Mouse (Mus musculus): ENCODE results near the gene Nos3. TPM values are rescaled to one million over a fixed set of nuclear protein-coding genes. Genes with fewer than 3 reads are reported as not detected.
"Not testable (repeated sequence)": the region's sequence is repeated elsewhere in the genome, so short reads cannot be mapped to it uniquely, and the experiment has no call there.

The Nos3 gene
- polyA plus RNA-seq, 1 experiment = 3.1 TPM

DNA sequence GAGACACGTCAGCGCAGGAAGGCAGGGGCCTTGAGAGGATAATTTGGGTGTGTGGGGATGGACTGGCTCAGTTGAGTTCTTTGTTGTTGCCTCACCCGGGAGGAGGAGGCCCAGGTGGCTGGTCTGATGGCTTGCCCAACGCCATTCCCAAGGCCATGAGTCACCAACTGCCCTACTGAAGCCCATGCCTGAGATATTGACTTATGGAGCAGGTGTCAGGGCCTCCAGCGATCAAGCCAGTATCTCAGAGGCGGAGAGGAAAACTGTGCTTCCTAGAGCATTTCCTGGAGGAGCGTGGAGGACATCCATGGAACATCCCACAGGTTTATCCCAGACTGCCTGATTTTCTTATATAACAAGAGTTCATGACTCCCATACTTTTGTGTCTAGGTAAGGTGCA, 28.1 kb downstream of the Nos3 start:
- DNase-seq (ENCODE audit: low read depth, low spot score) = no peak
- WGBS = 44% methylated on average over 7 of the region's 7 CpGs

DNA sequence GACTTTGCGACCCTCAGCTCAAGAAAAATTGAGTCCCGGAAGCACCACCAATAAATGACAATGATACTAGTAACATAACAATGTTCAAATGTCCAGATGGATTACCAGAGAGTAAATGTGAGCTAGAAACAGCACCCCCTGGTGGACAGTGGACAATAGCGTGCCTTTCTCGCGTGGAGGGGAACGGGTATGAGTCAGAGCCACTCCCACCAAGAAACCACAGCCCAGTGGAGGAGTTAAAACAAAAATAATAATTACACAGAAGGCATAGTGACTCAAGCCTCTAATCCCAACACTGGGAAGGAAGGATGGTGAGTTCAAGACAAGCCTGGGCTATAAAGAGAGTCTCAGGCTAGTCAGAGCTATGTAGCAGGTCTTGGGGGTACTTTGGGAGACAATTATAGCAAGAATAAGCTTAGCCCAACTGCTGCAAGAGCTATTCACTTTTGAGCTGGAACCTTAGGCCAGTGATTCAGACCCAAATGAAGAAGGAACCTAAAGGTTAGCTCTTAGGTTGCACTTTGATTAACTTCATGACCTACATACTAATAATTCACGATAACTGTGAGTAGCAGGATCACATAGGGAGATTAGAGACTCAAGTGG, 28.9 kb downstream of the Nos3 start, which contains the start of gene Abcb8:
Abcb8 (plus strand) TSS at position 272 of the 606 bp plus-strand sequence.
- 16% methylated on average over 7 of the region's 7 CpGs for WGBS
- peak; percentile 81 for DNase-seq (ENCODE audit: low read depth, low spot score)

- under 1% methylated on average over 36 of the region's 36 CpGs for WGBS
- DNase-seq (ENCODE audit: low read depth, low spot score) = peak; percentile 97
These were observed 29.7 kb downstream of the Nos3 start for GRCm38 (mm10) chr5:24394165-24394894.

GRCm38 (mm10) chr5:24396254-24396653, 31.6 kb downstream of the Nos3 start:
- WGBS = 75% methylated on average over 6 of the region's 6 CpGs
- not testable (repeated sequence) for DNase-seq (ENCODE audit: low read depth, low spot score)

GRCm38 (mm10) chr5:24399686-24400085, 35.1 kb downstream of the Nos3 start:
- 85% methylated on average over 10 of the region's 10 CpGs for WGBS
- DNase-seq (ENCODE audit: low read depth, low spot score) = no peak

GRCm38 (mm10) chr5:24400362-24400761, 35.8 kb downstream of the Nos3 start:
- DNase-seq (ENCODE audit: low read depth, low spot score) = no peak
- 95% methylated on average over 11 of the region's 11 CpGs for WGBS

GRCm38 (mm10) chr5:24400911-24401605, 36.4 kb downstream of the Nos3 start:
- WGBS = 92% methylated on average over 5 of the region's 5 CpGs
- no peak for DNase-seq (ENCODE audit: low read depth, low spot score)

DNA sequence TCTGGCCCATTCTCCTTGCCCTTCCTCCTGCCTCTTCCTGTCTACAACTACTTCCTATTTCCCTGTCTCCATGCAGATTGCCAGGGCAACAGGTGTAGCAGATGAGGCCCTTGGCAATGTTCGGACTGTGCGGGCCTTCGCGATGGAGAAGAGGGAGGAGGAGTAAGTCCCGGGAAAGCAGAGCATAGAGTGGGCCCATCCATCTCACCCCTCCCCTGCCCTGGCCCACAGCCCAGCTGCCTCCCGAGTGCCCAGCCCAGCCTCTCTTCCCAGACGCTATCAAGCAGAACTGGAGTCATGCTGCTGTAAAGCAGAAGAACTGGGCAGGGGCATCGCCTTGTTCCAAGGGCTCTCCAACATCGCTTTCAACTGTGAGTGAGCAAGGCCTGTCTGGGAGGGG, 37.4 kb downstream of the Nos3 start:
- DNase-seq (ENCODE audit: low read depth, low spot score) = no peak
- 82% methylated on average over 9 of the region's 9 CpGs for WGBS

GRCm38 (mm10) chr5:24404594-24405360, 40.2 kb downstream of the Nos3 start:
- WGBS = 82% methylated on average over 6 of the region's 6 CpGs
- no peak for DNase-seq (ENCODE audit: low read depth, low spot score)

- no peak for DNase-seq (ENCODE audit: low read depth, low spot score)
- 76% methylated on average over 3 of the region's 3 CpGs for WGBS
These were observed 40.8 kb downstream of the Nos3 start for GRCm38 (mm10) chr5:24405389-24405876.

GRCm38 (mm10) chr5:24408651-24409050, 44.0 kb downstream of the Nos3 start:
- no peak for DNase-seq (ENCODE audit: low read depth, low spot score)
- WGBS = 91% methylated on average over 13 of the region's 13 CpGs

- no peak for DNase-seq (ENCODE audit: low read depth, low spot score)
- 80% methylated on average over 2 of the region's 2 CpGs for WGBS
These were observed 44.9 kb downstream of the Nos3 start for GRCm38 (mm10) chr5:24409466-24409865.

GRCm38 (mm10) chr5:24412063-24412462, 47.5 kb downstream of the Nos3 start:
- no peak for DNase-seq (ENCODE audit: low read depth, low spot score)
- WGBS = 80% methylated on average over 2 of the region's 2 CpGs

DNA sequence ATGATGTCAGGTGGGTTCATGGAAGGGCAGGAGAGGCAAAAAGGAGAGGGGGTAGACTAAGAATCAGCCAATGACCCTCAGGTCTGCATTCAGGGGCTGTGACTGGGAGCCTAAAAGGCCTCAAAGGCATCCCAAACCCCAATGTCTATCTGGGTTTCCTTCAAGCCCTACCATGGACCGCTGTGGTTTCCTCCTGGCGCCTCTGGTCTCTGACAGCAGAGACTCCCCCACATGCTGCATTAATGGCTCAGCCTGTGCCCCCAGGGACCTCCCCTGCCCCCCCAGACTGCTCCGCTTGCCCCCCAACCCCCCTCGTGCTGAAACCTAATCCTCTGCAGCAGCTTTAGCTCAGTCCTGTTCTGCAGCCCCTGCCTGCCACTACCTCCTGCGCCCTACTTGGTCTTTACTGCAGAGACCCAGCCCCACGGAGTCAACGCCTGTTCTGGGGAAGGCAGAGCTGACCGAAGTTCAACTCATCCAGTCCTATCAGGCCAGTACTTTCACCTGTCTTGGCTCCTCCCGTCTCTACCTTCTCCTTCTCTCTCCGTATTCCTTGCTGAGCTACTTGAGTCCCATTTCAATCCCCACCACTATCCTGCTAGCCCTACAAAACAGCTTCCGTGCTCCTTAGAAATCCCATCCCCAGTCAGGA, 48.6 kb downstream of the Nos3 start, which contains the start of gene Asic3:
Asic3 (plus strand) TSS at position 351 of the 652 bp plus-strand sequence.
- 33% methylated on average over 11 of the region's 11 CpGs for WGBS
- DNase-seq (ENCODE audit: low read depth, low spot score) = no peak

GRCm38 (mm10) chr5:24413938-24414337, 49.3 kb downstream of the Nos3 start:
- DNase-seq (ENCODE audit: low read depth, low spot score) = no peak
- 76% methylated on average over 13 of the region's 13 CpGs for WGBS

DNA sequence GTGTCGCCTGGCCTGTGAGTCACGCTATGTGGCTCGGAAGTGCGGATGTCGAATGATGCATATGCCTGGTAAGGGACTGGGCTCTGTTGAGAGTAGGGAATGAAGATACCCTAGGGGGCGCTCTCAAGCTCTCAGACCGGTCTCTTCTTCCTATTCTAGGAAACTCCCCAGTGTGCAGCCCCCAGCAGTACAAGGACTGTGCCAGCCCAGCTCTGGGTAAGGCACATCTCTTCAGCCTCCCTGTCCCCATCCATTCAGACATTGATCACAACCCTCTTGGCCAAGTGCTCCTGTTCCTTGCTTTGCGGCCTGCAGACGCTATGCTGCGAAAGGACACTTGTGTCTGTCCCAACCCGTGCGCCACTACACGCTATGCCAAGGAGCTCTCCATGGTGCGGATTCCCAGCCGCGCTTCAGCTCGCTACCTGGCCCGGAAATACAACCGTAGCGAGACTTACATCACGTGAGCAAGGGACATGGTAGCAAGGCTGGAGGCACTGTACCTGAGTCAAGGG, 51.7 kb downstream of the Nos3 start:
- DNase-seq (ENCODE audit: low read depth, low spot score) = no peak
- WGBS = 6% methylated on average over 21 of the region's 21 CpGs

DNA sequence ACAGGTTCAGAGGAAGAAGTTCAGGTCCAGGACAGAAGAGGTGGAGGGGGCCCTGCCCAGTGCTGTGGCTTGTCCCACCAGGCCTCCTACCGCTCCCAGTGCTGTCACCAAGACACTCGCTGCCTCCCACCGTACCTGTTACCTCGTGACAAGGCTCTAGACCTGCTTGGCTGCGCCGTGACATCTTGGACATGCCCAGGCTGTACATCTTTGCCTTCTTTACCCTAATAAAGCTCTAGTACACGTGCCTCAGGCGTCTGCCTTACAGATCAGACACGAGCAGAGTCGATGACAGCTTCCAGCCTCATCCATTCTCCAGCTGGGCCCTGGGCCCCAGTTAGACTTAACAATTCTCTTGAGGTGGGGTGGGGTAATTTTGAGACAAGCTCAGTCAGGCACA, 53.0 kb downstream of the Nos3 start:
- 95% methylated on average over 10 of the region's 10 CpGs for WGBS

GRCm38 (mm10) chr5:24420381-24420780, 55.8 kb downstream of the Nos3 start:
- DNase-seq (ENCODE audit: low read depth, low spot score) = no peak
- 94% methylated on average over 9 of the region's 9 CpGs for whole genome bisulfite sequencing

More for the DNA sequence above, 53.0 kb downstream of the Nos3 start:
- DNase-seq (ENCODE audit: low read depth, low spot score) = no peak
